Mouse (Mus musculus) megakaryocyte, embryonic 14.5 days (primary cell): ENCODE data around the gene Map3k13.

Experiments
- FLI1 ChIP-seq: IDR thresholded peaks from 2 replicates; pipeline ENCODE4 v1.6.1; 2012; ENCODE audit warnings: low read length, inconsistent platforms, mixed read lengths
- GATA1 ChIP-seq: IDR thresholded peaks from 3 replicates; pipeline ENCODE4 v1.6.1; 2012; ENCODE audit warnings: mixed read lengths, low read length, inconsistent platforms, borderline replicate concordance

- no peak for TF ChIP-seq GATA1
- no peak for TF ChIP-seq FLI1
Measured at GRCm38 (mm10) chr16:21853446-21853941, 59.3 kb downstream of the Map3k13 start.
